Mouse (Mus musculus): ENCODE results near the gene Odf3b.

DNA sequence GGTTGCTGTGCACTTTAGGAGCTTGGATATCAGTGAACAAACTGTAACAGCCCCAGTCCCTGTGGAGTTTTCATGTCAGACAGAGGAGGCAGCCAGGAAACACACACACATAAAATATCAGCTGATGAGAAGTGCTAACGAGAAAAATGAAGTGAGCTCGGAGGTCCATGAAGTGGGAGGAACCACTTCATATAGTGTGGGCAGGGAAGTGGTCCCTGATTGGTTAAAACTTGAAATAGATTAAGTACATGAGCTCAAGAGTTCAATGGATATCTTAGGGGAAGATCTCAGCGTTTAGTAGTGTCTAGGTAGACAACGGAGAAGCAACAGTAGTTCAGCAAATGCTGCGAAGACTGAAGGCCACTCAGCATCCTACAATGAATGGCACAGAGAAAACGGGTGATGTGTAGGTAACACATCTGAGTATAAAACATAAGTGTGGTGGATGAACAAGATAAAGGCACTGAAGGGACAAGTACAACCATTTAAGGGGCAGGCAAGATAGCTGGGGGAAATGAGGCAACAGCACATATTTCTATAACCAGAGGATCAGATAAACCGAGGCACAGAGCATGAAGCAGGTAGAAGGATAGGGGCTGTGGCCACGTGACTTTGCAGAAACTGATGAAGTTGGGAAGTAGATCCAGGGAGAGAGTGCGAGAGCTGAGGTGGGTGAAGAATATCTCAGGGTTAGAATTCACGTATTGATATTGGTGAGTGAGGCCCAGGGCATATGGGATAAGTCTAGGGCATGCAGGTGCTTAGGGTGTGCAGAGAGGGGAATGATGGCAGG is 25.9 kb upstream of the Odf3b start:
- TF ChIP-seq CTCF (IDR thresholded peaks at IDR 0.05; ENCODE audit: low read depth) (no peak), EP300 (optimal IDR thresholded peaks at IDR 0.05) (no peak)
